Mouse (Mus musculus): ENCODE measurements around the gene Cnpy1.

- no peak for TF ChIP-seq CTCF (IDR thresholded peaks at IDR 0.05; ENCODE audit: low read depth)
- no peak for TF ChIP-seq EP300 (IDR thresholded peaks at IDR 0.05; ENCODE audit: low read depth)
Measured at GRCm38 (mm10) chr5:28161383-28161937, 84.1 kb downstream of the Cnpy1 start.

All from liver, embryonic 14.5 days (tissue).